Mouse (Mus musculus) Patski (cell line): ENCODE measurements at regions not wholly inside any gene's neighbourhood (a gene's known extent, or its start where the extent isn't known, plus 50 kb on each side); places are given as distances from the start of the nearest gene placed in this dataset.
"Not testable (repeated sequence)": the region's sequence is repeated elsewhere in the genome, so short reads cannot be mapped to it uniquely, and the experiment has no call there.

ENCODE experiments used
- ATAC-seq: fragments of 100-300 bp; one replicate; pipeline ENCODE4 v1.8.0; 2021
- CTCF ChIA-PET: fragments of 350-600 bp; sonication (Branson Sonifier 250); formaldehyde crosslinking; loops from one replicate; lab custom pipeline; 2022; ENCODE audit warnings: inconsistent platforms; lab: Charles Lee
- POLR2A ChIA-PET: fragments of 350-600 bp; sonication (Branson Sonifier 250); formaldehyde crosslinking; loops from one replicate; lab custom pipeline; 2022; ENCODE audit warnings: antibody characterized with exemption, inconsistent platforms; lab: Charles Lee
- DNase-seq: peaks from one replicate; pipeline ENCODE4 v3.0.0-alpha.2; 2011; ENCODE audit warnings: low read depth, low spot score
- H3K27me3 ChIP-seq: fragments of 371-371 bp; one replicate; pipeline ENCODE4 v1.5.1; 2021
- CTCF ChIP-seq: fragments of 100-300 bp; IDR thresholded peaks from one replicate; pipeline ENCODE4 v1.5.1; 2021
- in situ Hi-C: fragments of 300-500 bp; cut with MboI; formaldehyde crosslinking; loops from 3 replicates; pipeline ENCODE4 v1.11.1; 2018; ENCODE audit warnings: low pct_unique_long_range_greater_than_20kb, mixed read lengths

- no peak for TF ChIP-seq CTCF
- H3K27me3 ChIP-seq, result no peaks in the 10 kb centered on the region
- in situ Hi-C loops, result no loop called here
- DNase-seq, result no peak
- no peak for ATAC-seq
- CTCF ChIA-PET, result no interaction called here
- POLR2A ChIA-PET, result no interaction called here
These were observed 123.6 kb downstream of the Tnfrsf21 start for GRCm38 (mm10) chr17:43139916-43140315.

DNA sequence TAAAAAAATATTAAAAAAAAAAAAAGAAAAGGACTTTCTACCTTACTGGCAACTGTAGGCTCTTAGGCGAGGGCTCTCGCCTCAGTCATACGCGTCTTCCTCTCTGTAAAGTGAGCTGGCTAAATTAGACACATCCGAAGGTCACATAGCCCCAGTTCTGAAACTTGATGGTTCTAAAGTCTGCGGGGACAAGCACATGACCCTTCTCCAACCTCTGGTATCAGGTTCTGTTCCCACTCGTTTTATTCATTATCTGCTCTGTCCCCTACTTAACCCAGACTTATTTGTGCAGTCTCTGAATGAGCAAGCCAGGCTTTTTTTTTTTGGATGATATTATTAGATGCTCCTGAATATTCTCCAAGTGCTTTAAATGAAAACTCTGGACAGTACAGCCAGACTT lies 125.4 kb downstream of the Tnfrsf21 start:
- ATAC-seq (no peak), DNase-seq (no peak)
- H3K27me3 ChIP-seq, result no peaks in the 10 kb centered on the region
- no peak for TF ChIP-seq CTCF
- POLR2A ChIA-PET, result no interaction called here
- in situ Hi-C loops, result no loop called here
- CTCF ChIA-PET, result interaction anchor here (0.8 kb wide), 1 partner anchor 79 kb away, joined by 3 read pairs; no protein-coding TSS in a partner anchor

GRCm38 (mm10) chr17:43145749-43146148 lies 124.4 kb upstream of the Adgrf1 start:
- in situ Hi-C loops, result no loop called here

DNA sequence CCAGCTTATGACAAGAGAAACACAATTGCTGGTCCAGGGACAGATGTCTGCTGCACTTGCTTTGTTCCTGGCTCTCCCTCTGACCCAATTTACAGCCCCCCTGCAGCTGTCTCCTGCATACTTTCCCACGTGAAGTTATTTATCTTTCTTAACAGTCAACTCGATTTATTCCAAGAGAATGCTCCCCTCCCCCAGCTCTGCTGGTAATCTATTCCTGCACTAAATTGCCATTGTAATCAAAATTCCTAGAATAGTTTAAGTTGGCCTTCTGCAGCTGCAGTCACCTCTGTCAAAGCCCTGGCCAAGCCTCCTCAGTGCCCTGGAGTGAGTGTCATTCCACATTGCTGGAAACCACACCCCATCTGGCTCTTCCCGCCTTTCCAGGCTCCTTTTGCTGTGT lies 122.2 kb upstream of the Adgrf1 start:
- ATAC-seq, result no peak
- no peak for TF ChIP-seq CTCF
- POLR2A ChIA-PET, result interaction anchor here (0.5 kb wide), 1 partner anchor 83 kb away, joined by 3 read pairs; no protein-coding TSS in a partner anchor
- in situ Hi-C loops, result no loop called here
- CTCF ChIA-PET, result interaction anchor here (0.6 kb wide), 1 partner anchor 43 kb away, joined by 3 read pairs; no protein-coding TSS in a partner anchor
- no peaks in the 10 kb centered on the region for H3K27me3 ChIP-seq
- no peak for DNase-seq

More at GRCm38 (mm10) chr17:43145749-43146148, 124.4 kb upstream of the Adgrf1 start:
- ATAC-seq (no peak), DNase-seq (no peak)
- POLR2A ChIA-PET, result no interaction called here
- no peaks in the 10 kb centered on the region for H3K27me3 ChIP-seq
- CTCF ChIA-PET, result interaction anchor here (0.8 to 1.6 kb wide), 3 partner anchors 9 to 31 kb away, joined by 3 to 4 read pairs (median 3); no protein-coding TSS in a partner anchor
- TF ChIP-seq CTCF, result no peak

DNA sequence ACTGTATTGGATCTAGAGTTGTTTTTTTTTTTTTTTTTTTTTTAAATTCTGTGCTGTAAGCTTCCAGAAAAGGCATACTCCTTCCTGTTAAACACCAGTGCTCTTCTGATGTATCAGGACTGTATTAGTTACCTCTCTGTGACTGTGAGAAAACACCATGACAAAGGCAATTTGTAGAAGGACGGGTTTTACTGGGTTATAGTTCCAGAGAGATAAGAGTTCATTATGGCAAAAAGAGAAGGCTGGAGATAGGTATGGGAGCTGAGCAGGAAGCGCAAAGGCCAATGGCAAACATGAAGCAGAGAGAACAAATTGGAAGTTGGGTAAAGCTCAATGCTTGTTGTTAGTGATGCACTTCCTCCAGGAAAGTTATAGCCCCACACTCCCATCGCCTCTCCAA lies 117.5 kb upstream of the Adgrf1 start:
- ATAC-seq, result no peak
- CTCF ChIA-PET, result no interaction called here

DNA sequence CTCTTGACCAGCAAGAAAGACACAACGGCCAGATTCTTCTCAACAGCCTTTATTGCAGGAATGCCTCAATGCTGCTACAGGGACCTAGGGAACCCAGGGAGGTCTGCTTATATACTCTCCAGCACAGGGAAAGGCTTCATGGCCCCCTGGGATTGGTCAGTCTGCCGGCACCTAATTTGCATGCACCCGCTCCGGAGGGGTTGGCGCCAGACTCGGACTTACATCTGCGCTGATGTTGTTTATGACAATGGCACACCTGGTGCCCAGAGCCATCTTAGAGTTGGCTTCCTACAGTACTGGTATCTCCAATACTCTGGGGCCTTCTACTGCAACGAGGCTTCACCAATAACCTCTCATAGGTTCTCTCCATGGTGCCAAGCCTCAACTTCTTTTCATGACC lies 114.9 kb upstream of the Adgrf1 start:
- DNase-seq, CTCF ChIA-PET, in situ Hi-C loops, POLR2A ChIA-PET, ATAC-seq, H3K27me3 ChIP-seq: not testable (repeated sequence)

More for the DNA sequence above, 117.5 kb upstream of the Adgrf1 start:
- POLR2A ChIA-PET, result interaction anchor here (0.6 kb wide), 1 partner anchor 128 kb away, joined by 3 read pairs; no protein-coding TSS in a partner anchor
- in situ Hi-C loops, result no loop called here
- no peak for TF ChIP-seq CTCF
- DNase-seq, result no peak
- H3K27me3 ChIP-seq, result no peaks in the 10 kb centered on the region

DNA sequence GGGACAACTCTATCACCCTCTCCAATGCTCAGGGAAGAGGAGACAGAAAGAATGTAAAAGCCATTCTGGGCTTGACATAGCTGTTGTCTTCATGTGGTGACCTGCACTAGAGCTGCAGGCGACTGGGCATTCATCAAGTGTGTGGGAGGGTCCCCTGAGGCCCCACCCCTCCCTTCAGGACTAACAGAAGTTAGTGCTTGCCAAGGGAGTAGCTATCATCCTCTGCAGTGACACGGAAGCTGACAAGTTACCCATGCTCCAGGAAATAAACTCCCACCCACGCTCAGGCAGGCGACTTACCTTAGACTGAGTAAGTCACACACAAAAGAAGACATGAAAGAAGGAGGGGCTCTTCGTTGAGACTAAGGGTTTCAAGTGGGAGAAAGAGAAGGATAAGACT lies 114.0 kb upstream of the Adgrf1 start:
- CTCF ChIA-PET, result no interaction called here

DNA sequence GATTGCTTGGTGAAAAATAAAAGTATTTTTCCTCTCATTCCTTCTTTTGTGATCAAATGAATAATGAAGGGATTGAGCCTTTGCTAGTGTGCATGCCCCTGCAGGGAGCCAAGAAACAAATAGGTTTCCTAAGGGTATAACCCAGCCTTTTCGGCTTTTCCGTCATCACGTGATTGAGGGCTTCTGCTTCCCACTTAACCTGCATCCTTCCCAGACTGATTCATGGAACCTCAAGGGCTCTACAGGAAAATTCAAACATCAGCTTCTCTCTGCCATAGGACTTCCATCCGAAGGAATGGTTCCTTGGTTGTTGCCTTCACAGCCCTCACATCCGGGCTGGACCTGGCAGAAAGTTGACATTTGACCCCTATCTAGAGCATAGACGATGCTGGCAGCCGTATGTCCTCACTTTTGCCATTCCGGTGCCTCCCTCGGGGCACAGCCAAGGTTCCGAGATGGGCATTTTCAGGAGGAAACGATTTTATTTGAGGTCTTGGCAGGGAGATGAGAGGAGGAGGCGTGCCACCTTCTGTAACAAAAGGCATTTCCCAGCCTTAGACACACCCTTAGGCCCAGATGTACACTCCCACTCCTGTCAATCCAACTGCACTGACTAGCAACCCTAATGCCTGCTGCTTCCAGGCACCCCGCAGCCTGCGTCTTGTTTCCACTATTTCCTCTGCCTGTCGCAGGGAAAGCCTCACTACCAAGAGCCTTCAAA lies 112.2 kb upstream of the Adgrf1 start:
- no peaks in the 10 kb centered on the region for H3K27me3 ChIP-seq
- no peak for ATAC-seq
- CTCF ChIA-PET, result interaction anchor here (0.7 kb wide), 1 partner anchor 38 kb away, joined by 3 read pairs; no protein-coding TSS in a partner anchor
- in situ Hi-C loops, result no loop called here
- no peak for TF ChIP-seq CTCF
- no peak for DNase-seq
- POLR2A ChIA-PET, result no interaction called here

More for the DNA sequence above, 114.0 kb upstream of the Adgrf1 start:
- in situ Hi-C loops, result no loop called here
- no peaks in the 10 kb centered on the region for H3K27me3 ChIP-seq
- ATAC-seq (no peak), DNase-seq (no peak)
- no peak for TF ChIP-seq CTCF
- POLR2A ChIA-PET, result no interaction called here

GRCm38 (mm10) chr17:43158741-43159140 lies 111.4 kb upstream of the Adgrf1 start:
- no peaks in the 10 kb centered on the region for H3K27me3 ChIP-seq
- no peak for ATAC-seq
- CTCF ChIA-PET, result no interaction called here
- in situ Hi-C loops, result no loop called here
- TF ChIP-seq CTCF, result no peak
- POLR2A ChIA-PET, result no interaction called here
- no peak for DNase-seq

DNA sequence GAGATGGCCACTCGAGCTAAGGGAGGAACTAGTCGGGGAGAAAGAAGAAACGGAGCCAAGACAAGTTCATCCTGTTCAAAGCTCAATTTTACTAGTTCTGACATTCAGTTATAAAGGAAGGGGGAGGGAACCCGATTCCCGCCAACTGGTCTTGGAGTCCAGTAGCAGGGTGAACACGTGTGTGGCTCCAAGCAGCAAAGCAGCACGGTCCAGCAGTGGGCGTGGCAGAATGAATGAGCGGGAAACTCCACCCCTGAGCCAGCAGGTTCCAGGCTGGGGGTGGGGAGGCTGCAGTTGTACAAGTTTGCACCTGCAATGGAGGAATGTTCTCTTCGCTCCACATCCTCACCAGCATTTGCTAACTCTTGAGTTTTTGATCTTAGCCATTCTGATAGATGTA lies 108.8 kb upstream of the Adgrf1 start:
- POLR2A ChIA-PET, CTCF ChIA-PET, H3K27me3 ChIP-seq, in situ Hi-C loops, DNase-seq, ATAC-seq: not testable (repeated sequence)

GRCm38 (mm10) chr17:43163126-43163525 lies 107.0 kb upstream of the Adgrf1 start:
- DNase-seq (no peak), ATAC-seq (no peak)
- no peak for TF ChIP-seq CTCF
- ChIA-PET CTCF (interaction anchor here (0.7 kb wide), 1 partner anchor 212 kb away, joined by 3 read pairs; no protein-coding TSS in a partner anchor), POLR2A (interaction anchor here (0.7 kb wide), 1 partner anchor 102 kb away, joined by 3 read pairs; no protein-coding TSS in a partner anchor)
- in situ Hi-C loops, result no loop called here
- H3K27me3 ChIP-seq, result no peaks in the 10 kb centered on the region
